Mouse (Mus musculus) spleen, postnatal 14 days (tissue): Measurements from ENCODE around the gene B3galt4.

ENCODE experiments used
- DNase-seq, 2 experiments: peaks; one replicate each; pipeline ENCODE4 v3.0.0; 2021 to 2022; ENCODE audit warnings: low spot score in 2 of 2

B3galt4 gene

GRCm38 (mm10) chr17:33920282-33921097, 30.8 kb downstream of the B3galt4 start:
- peak; percentile 81 to 90 for DNase-seq

GRCm38 (mm10) chr17:33919351-33920281, 31.7 kb downstream of the B3galt4 start:
- peak; percentile 78 to 79 for DNase-seq

GRCm38 (mm10) chr17:33918293-33919203, 32.7 kb downstream of the B3galt4 start:
- no peak for DNase-seq

- no peak for DNase-seq
Measured at GRCm38 (mm10) chr17:33917656-33918292, 33.5 kb downstream of the B3galt4 start.

GRCm38 (mm10) chr17:33916847-33917655, 34.2 kb downstream of the B3galt4 start:
- DNase-seq = no peak

- DNase-seq = no peak
Measured at GRCm38 (mm10) chr17:33916294-33916693, 35.0 kb downstream of the B3galt4 start.

DNA sequence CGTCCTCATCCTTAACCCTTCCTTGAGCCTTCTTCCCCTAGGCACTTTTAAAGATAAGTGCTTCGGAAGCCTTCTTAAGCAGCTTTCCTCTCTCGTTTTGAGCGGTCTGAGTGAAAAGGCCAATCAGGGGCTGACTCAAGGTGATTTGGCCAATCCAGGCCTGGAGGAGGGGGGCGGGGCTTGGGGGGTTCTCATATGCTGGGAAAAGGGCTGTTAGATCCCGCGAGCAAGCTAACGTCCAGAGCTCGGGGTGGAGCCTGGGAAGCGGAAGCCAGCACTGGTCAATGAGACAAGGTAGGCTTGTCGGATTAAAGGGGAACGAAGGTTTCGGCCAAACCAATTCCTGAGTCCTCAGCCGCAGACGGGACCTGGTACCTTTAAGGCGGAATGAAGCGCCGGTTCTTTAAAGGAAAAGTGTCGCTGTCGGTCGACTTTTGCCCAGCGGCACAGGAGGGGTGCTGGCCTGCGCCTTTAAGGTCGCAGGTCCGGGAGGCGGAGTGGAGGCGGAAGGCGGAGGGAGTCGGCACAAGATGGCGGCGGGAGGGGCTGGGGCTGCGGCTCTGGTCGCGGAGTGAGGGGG, 35.5 kb downstream of the B3galt4 start, which contains the start of the genes Tapbp and Zbtb22:
Gene Tapbp (plus strand): TSS at position 229 of the 580 bp plus-strand sequence.
Gene Zbtb22 (plus strand): TSS at position 234 of the 580 bp plus-strand sequence.
- DNase-seq = peak; percentile 83 to 88

GRCm38 (mm10) chr17:33914969-33915391, 36.3 kb downstream of the B3galt4 start:
- DNase-seq = no peak

- no peak for DNase-seq
Measured at GRCm38 (mm10) chr17:33913905-33914304, 37.4 kb downstream of the B3galt4 start.

GRCm38 (mm10) chr17:33913264-33913663, 38.0 kb downstream of the B3galt4 start:
- DNase-seq = no peak

DNA sequence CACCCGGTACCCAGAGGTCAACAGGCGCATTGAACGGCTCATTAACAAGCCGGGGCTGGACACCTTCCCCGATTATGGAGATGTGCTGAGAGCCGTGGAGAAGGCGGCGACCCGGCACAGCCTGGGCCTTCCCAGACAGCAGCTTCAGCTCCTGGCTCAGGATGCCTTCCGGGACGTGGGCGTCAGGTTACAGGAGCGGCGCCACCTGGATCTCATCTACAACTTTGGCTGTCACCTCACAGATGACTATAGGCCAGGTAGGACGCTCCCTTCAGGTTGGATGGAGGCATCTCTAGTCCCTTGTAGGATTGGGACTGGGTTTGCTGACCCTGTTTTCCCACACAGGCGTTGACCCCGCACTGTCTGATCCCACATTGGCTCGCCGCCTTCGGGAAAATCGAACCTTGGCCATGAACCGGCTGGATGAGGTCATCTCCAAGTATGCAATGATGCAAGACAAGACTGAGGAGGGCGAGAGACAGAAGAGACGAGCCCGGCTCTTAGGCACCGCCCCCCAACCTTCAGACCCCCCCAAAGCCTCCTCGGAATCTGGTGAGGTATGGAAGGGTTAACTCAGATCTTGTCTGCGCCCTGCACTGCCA, 39.4 kb downstream of the B3galt4 start:
- DNase-seq = no peak

DNA sequence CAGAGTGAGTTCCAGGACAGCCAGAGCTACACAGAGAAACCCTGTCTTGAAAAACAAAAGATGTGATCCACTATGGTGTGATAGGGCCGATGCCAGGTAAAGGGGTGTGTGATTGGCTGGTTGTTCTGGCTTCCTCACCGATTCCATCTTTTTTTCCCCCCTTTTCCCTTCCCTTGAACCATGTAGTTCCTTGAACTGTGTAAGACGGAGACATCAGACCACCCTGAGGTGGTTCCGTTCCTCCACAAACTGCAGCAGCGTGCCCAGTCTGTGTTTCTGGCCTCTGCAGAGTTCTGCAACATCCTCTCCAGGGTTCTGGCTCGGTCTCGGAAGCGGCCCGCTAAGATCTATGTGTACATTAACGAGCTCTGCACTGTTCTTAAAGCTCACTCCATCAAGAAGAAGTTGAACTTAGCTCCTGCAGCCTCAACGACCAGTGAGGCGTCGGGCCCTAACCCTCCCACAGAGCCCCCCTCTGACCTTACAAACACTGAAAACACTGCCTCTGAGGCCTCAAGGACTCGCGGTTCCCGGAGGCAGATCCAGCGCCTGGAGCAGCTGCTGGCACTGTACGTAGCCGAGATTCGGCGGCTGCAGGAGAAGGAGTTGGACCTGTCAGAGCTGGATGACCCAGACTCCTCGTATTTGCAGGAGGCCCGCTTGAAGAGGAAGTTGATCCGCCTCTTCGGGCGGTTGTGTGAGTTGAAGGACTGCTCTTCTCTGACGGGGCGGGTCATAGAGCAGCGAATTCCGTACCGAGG, 40.1 kb downstream of the B3galt4 start:
- no peak for DNase-seq

DNA sequence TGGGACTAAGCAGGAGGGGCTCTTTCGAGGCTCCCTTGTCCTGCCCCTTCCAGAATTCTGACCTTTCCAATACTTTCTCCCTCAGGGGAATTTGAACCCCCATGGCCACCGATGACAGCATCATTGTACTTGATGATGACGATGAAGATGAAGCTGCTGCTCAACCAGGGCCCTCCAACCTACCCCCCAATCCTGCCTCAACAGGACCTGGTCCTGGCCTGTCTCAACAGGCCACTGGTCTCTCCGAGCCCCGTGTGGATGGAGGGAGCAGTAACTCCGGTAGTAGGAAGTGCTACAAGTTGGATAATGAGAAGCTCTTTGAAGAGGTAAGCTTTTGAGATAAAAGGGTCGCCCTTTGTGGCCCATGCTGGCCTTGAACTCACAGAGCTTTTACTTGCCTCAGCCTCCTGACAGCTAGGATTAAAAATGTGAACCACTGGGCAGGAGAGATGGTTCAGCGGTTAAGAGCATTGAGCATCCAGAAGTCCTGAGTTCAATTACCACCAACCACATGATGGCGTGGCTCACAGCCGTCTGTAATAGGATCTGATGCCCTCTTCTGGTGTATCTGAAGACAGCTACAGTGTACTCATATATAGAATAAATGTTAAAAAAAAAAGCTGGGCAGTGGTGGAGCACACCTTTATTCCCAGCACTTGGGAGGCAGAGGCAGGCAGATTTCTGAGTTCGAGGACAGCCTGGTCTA, 40.8 kb downstream of the B3galt4 start:
- no peak for DNase-seq

- no peak for DNase-seq
Measured at GRCm38 (mm10) chr17:33909869-33910250, 41.4 kb downstream of the B3galt4 start.

DNA sequence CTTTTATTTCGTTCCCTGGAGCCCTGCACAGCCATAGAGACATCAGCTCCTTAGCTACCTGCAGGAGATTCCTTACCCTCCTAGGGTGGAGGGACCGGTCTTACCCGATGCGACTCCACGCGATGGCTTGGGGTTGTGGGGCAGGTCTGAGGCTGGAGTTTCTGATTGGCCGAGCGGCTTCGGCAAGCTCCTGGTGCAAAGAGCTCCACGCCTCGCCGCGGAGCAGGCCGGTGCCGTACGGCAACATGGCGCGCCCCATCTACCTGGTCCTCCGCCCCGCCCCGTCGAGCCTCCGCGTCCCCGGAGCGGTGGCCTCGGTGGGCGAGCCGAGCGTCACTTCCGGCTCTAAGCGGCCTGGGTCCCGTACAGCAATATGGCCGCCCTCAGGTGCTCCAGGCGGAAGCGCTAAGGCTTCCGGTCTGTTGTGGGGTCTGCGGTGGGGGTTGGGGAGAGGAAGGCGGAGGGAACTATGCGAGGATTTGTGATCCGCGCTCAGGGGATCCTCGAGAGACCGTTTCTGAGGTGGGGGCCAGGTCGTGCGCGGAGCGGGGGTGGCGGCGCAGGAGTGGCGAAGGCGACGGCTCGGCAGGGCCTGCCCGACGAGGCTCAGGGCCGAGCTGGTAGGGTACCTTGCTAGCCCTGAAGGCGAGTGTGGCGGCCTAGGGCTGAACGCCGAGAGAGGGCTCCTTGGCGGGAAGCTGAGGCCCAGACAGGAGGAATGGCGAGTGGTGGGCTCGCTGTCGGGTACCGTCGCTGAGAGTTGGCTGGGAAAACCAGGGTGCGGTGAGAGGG, 42.0 kb downstream of the B3galt4 start, which contains the start of gene Daxx:
Gene Daxx (plus strand): TSS at position 338 of the 792 bp plus-strand sequence.
- DNase-seq = peak; percentile 99

- DNase-seq = no peak
Measured at GRCm38 (mm10) chr17:33908331-33909076, 42.8 kb downstream of the B3galt4 start.
